Mouse (Mus musculus) activated CD4-positive, CD25-positive, alpha-beta regulatory T cell, adult 4 months (primary cell): ENCODE results near the gene Dyrk1a. TPM values are rescaled to one million over a fixed set of nuclear protein-coding genes. Genes with fewer than 3 reads are reported as not detected.

ENCODE experiments used
- ATAC-seq: one replicate; pipeline ENCODE4 v1.8.0; 2017
- polyA plus RNA-seq, 2 experiments: library from polyadenylated mRNA; unstranded; fragments of 100-300 nt; shearing (Covaris generic); gene quantifications; one replicate each; pipeline ENCODE4 v1.2.1; 2017

Gene Dyrk1a
- polyA plus RNA-seq, 2 experiments from 2014 or later, result 19.2 to 25.6 TPM

DNA sequence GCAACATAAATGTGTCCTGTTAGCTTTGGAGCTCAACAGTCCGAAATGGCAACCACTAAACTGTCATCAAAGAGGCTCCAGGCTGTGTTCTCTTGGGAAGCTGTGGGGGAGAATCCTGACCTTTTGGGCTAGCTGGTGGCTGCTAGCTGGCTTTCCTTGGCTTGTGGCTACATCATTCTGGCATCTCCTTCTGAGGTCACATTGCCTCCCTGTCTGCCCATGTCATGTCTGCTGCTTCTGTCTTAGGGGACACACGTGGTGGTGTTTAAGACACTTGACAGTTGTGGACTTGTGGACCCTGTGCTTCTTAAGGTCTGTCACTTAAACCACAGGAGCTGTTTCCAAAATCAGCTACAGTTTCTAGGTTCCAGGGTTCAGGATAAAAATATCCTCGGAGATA, 21.7 kb downstream of the Dyrk1a start:
- ATAC-seq, result no peak

GRCm38 (mm10) chr16:94596633-94597032, 26.8 kb downstream of the Dyrk1a start:
- peak; percentile 28 for ATAC-seq

DNA sequence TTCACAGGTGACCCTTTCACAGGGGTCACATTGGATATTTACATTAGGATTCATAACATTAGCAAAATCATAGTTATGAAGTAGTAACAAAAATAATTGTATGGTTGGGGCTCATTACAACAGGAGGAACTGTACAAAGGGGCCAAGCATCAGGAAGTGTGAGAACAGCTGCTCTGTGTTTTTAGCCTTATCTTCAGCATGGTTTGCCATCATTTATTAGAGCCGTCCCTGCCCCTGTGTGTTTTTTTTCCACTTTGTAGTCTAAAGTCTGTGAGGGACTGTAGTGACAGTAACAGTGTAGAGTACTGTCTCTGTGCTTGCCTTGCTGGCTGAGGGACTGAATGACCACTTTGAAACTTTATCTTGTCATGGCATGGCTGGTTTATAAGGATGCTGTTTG, 27.8 kb downstream of the Dyrk1a start:
- no peak for ATAC-seq

DNA sequence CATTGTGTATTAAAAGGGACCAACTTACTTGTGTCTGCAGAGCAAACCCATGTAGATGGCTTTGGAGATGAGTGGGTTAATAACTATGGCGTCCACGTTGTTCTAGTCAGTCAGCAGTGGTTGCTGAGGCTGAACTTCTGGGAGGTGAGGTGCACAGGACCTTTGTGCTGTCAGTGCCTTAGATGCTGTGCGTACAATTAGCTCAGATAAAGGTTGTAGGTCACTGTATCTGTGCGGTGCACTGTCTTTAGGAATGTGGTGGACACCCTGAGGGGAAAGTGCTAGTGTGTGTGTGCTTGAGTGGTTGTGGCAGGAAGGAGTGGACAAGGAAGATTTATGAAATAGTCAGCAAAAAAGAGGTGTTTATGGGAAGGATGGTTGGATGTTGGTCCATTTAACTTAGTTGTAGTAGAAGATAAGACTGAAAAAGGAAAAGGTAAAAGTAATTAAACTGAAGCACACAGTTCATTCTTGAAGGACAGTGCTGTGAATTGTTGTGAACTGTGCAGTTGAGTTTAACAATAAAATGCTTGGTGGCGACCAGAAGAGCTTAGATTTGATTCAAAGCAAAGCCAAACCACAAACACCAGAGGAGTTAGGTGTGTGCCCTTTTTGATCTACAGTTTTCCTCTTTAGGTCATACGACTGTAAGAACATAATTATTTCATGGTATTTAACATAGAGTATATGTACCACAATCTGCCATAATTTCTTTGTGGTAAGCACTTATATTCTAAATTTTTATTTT, 30.3 kb downstream of the Dyrk1a start:
- ATAC-seq, result peak; percentile 16

DNA sequence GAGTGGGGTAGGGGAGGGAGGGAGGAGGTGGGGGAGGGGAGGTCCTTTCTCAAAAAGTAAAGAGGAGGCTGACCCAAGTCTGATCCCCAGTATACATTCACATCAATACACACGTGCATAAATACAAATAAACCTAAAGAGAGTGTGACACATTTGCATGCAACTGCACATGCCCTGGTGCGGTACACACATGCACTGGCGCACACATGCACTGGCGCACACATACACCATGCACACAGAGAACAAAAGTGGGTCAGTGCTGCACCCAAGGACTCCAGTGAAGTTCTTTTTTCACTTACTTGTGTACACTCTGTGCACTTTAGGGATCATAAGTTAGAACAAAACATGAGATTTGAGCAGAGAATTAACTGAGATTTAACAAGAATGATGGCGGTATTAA, 31.3 kb downstream of the Dyrk1a start:
- peak; percentile 2 for ATAC-seq

DNA sequence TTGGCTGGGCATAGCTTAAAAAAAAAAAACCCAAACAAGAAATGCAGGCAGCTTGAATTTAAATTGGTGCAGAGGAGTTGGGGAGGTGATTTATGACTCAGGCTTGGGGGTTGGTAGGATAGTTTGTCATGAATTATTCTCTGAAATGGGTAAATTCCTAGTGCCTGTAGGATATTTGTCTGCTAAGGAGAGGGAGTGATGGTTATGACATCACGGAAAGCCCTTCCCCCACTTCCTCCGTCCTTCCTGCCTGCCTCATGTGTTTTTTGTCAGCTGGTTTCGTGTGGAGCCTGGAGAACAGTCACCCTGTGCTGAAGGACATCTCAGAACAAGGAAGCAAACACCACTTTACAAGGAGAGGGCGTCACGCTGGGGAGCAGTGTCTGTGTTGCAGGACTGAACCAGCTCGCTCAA, 31.7 kb downstream of the Dyrk1a start:
- peak; percentile 73 for ATAC-seq

GRCm38 (mm10) chr16:94602188-94602587, 32.4 kb downstream of the Dyrk1a start:
- no peak for ATAC-seq

- ATAC-seq, result no peak
Measured at GRCm38 (mm10) chr16:94602730-94603129, 32.9 kb downstream of the Dyrk1a start.

DNA sequence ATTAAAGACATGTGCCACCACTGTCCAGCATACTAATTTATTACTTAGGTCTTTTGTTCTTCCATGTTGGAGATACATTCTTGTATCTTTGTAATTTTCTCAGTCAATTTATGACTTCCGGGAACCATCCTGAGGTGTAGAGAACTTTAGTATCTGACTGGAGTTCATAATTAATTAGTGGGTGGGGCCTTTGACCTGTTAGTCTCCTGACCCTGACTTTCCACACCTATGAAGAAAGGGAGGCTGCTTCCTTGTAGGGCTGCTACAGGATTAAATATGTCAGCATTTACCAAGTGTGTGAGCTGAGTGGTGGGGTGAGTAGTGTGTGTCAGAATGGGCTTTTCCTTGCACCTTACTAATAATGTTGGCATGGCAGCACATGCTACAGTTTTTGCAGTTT, 36.4 kb downstream of the Dyrk1a start:
- no peak for ATAC-seq

DNA sequence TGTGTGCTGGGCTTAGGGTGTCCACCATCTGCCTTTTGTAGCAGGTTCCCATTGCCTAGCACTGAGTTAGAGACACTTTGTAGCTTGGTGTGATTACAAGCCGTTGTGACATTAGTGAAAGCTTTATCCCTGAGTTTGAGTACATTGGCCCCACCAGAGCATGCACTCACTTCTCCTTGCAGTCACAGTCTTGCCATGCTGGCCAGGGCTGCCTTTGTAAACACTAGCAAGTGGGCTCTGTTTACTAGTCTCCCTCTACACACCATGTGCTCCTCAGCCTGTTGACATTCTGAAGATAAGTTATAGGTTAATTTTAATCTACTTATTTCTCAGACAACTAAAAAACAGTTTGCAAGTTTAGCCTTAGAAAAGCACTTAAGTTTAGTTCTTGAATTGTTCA, 37.7 kb downstream of the Dyrk1a start:
- no peak for ATAC-seq

- peak; percentile 30 for ATAC-seq
Measured at GRCm38 (mm10) chr16:94608706-94609594, 39.1 kb downstream of the Dyrk1a start.

DNA sequence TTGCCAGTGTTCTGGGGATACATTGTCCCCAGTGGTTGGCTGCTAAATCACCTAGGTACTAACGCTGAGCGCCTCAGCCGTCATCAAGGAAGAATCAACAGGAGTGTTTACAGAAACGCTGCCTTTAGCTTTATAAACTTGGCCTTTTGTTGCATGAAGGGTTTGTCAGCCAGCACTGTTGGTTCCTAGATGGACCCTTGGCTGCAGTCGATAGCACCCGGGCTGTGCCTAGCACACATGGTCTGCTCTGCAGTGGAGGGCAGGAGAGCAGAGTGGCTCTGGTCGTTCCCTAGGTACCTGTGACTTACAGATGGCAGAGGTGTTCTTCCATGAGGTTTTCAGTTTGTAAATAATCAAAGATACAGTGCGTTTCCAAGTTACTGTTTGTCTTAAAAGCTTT, 42.8 kb downstream of the Dyrk1a start:
- ATAC-seq, result no peak

DNA sequence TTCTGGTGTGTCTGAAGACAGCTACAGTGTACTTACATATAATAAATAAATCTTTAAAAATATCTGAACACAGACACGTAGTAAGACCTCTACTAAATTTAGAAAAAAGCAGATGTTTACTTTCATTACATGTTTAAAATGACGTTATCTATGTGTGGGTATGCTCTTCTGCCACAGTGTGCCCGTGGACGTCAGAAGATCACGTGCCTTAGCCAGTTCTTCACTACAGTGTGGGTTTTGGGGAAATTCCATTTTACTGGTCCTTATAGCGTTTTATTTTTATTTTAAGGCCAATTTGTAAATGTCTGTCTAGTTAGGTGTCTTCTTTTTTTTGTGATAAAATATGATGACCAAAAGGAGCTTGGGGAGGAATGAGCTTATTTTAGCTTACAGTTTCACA, 47.4 kb downstream of the Dyrk1a start:
- peak; percentile 71 for ATAC-seq

DNA sequence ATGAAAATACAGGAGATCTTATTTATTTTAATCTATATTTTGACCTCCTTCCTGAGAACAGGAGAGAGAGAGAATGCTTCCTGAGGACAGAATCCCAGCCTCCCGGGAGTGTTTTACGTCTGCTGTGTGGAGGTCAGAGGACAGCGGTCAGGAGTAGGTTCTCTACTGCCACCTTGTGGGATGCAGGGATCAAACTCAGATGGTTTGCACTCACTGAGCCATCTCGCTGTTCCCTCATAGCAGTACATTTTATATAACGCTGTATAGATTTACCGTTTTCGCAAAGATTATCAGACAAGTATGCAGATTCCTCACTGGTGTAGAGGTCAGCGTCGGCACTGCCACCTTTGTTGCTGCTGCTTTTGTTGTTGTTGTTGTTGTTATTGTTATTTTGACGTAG, 48.7 kb downstream of the Dyrk1a start:
- ATAC-seq, result no peak

GRCm38 (mm10) chr16:94619301-94619700, 49.5 kb downstream of the Dyrk1a start:
- ATAC-seq, result no peak

DNA sequence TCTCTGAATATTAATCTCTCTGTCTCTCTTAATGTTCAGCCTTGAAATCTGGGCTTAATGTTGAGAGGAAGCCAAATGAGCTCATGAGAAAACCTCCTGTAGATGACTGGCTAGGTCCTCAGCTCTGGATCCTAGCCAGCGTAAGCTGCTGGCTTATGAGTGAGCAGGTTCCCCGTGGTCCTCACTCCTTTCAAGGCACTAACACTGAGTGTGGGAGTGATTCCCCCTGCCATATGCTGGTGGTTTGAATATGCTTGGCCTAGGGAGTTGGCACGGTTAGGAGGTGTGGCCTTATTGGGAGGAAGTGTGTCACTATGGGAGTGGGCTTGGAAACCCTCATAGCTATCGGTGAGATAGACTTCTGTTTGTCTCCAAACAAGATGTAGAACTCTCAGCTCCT, 55.1 kb downstream of the Dyrk1a start:
- peak; percentile 14 for ATAC-seq

GRCm38 (mm10) chr16:94625639-94626038, 55.8 kb downstream of the Dyrk1a start:
- no peak for ATAC-seq

GRCm38 (mm10) chr16:94627736-94628135, 57.9 kb downstream of the Dyrk1a start:
- no peak for ATAC-seq

DNA sequence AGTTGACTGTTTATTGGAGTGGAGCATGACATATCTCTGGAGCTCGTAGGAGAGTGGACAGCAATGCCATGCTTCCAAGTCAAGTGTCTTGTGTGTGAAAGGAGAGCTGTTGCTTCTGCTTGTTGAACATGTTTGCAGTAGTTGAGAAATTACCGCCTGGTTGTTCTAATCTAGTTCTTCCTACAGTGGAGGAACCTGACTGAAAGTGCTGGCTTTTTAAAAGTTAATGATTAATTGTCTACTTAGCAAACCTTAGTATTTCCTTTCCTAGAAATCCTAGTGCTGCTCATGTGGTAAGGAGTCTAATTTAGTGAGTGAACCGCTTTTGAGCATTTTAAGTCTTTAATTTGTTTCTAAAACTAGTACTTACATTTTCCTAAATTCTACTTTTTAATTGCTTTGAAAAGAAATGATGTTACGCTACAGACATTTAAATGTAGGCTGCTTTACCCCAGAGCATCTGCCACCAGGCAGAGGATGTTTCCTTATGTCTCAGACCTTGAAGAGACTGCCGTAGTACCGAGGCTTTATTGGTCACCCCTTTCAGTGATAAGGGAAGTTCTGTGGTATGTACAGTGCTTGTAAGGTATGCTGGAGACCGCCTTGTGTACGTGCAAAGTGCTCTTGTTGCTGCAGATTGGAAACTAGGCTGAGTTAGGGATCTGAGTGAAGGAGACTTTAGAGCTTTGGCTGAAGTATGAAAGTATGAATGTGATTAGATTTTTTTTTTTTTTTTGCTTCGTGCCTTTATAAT, 59.3 kb downstream of the Dyrk1a start:
- ATAC-seq, result no peak

GRCm38 (mm10) chr16:94631984-94632383, 62.2 kb downstream of the Dyrk1a start:
- ATAC-seq, result peak; percentile 97

DNA sequence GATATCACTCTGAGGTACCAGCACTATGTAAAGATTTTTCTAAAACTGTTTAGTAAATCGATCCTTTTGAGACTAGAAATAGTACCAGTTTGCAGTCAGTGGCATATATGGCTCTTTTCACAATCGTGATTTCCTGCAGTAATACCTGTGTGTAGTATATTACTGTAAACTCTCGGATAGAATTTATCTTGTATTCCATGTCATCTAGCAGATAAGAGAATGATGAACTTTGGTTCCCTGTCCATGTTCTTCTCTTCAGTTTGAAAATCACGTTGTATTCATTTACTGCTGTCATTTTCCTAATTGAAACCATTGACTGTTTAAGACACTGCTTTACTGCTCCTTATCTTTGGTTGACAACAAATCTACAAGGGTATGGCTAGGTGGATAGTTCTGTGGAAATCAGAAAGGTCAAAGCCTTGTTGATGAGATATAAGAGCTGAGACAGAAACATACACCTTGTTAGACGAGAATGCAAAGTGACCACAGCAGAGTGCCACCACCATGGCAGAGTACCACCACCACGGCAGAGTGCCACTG, 62.7 kb downstream of the Dyrk1a start:
- no peak for ATAC-seq

GRCm38 (mm10) chr16:94633012-94633411, 63.2 kb downstream of the Dyrk1a start:
- no peak for ATAC-seq

GRCm38 (mm10) chr16:94637423-94637822, 67.6 kb downstream of the Dyrk1a start:
- ATAC-seq, result no peak
